Mouse (Mus musculus): ENCODE data around the gene Ppp1r35.

DNA sequence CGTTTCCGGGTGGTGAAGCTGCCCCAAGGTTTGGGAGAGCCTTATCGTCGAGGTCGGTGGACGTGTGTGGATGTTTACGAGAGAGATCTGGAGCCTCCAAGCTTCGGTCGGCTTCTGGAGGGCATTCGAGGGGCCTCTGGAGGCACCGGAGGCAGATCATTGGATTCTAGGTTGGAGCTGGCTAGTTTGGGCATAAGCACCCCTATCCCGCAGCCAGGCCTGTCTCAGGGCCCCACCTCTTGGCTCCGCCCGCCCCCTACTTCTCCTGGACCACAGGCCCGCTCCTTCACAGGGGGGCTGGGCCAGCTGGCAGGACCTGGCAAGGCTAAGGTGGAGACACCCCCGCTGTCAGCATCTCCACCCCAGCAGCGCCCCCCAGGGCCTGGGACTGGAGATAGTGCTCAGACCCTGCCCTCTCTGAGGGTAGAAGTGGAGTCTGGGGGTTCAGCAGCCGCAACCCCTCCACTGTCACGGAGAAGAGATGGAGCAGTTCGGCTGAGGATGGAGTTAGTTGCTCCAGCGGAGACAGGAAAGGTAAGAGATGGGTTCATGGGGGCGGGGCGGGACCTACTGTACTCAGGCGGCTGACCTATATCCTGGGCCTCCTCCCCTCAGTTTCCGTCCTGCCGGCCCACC is 31.2 kb upstream of the Ppp1r35 start:
- TF ChIP-seq CTCF (IDR thresholded peaks at IDR 0.05; ENCODE audit: borderline replicate concordance, control insufficient read depth, extremely low read depth, insufficient read depth, low read length, poor library complexity) (no peak; the same call in 1 of the 2 replicates), POLR2A (IDR thresholded peaks at IDR 0.05; ENCODE audit: control insufficient read depth, extremely low read depth, insufficient read depth, low read length, poor library complexity) (no peak; the same call in 1 of the 2 replicates)

All from thymus, adult 2 months (tissue).